Mouse (Mus musculus): ENCODE measurements around the gene Fam120a.
A peak's percentile ranks its signal among the peaks of the same experiment; 100 is the strongest.

Gene Fam120a

GRCm38 (mm10) chr13:48967956-48968749 is at the start of gene Fam120a:
Gene Fam120a (minus strand): TSS chr13:48968017.
- peak; percentile 68 to 76 for DNase-seq (ENCODE audit: low spot score in 2 of 2)

GRCm38 (mm10) chr13:49017375-49017774 is 49.6 kb upstream of the Fam120a start:
- no peak for DNase-seq (ENCODE audit: low spot score in 2 of 2)

DNA sequence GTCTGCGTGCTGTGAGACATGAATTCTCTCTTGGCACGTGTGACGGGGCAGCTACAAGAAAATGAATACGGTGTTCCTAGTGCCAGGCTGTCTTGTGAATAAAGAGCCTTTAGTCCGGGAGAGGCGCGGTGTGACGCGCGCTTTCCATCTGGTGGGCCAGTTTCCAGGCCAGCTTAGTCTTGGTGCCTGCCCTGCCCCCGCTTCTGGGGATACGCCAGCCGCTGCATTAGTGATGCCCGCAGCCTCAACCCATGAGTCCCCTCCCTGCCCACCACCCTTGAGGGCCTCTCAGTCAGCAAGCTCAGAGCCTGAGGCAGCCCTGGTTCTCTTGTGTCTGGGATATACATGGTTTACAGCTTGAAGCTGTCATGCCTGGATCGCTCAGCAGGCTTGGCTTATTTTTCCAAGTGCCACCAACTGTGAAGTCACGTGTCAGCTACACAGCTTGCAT is 48.5 kb upstream of the Fam120a start:
- peak; percentile 82 to 87 for DNase-seq (ENCODE audit: low spot score in 2 of 2)

DNA sequence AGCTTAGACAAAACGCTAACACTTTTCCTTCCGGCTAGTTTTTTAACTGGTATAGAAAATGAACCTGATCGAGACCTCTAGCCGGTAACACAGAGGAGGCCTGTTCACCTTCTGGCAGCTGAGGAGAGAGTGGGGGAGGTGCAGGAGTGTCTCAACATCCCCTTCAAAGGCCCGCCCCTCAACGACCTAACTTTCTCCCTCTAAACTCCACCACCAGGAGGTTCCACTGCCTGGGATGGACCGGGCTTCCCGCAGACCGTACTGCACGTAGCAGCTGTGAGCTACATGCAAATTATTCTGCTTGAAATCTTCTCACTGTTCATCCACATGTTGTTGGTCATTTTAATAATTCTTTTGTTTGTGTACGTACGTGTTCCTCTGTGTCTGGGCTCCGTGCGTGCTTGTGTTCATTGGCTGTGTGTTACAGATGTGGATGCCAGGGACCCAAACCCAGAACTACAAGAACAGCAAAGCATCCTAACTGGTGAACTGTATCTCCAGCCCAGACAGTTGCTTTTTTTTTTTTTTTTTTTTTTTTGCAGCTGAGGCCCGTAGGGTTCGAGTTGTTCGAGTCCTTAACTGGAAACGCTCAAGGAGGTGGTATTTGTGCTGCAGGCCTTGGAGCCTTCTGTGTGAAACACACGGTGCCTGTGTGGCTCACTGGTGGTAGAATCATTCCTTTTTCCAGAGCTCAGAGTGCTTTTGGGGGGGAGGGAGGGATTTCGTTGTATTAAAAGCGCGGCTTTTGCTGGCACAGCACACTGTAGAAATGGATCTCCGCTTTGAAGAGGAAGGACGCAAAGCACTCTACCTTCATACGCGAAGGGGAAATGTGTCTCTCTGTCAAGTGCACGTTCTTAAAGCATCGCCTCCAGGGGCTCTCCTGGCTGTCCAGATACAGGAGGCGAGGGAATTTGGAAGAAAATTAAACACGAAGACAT is 47.8 kb upstream of the Fam120a start:
- no peak for DNase-seq (ENCODE audit: low spot score in 2 of 2)

- DNase-seq (ENCODE audit: low spot score in 2 of 2): no peak
These were observed 45.5 kb upstream of the Fam120a start for GRCm38 (mm10) chr13:49013206-49013794.

DNA sequence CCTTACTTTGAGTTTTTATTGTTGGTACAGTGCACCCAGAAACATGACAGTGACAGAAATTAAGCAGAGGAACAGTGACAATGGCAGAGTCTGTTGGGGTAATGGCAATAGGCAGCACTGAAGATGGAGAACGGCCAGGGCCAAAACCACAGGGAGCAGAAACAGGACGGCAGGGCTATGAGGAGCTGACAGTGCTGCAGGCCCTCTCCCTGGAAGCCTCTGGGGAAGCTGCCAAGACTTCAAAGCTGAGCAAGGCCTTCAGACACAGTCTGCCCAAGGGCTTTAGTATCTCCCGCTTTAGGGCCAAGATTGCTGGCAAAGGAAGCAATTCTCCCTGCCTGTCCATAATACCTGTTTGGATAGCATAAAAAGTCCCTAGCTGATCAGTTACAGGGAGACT is 33.9 kb upstream of the Fam120a start:
- DNase-seq (ENCODE audit: low spot score in 2 of 2): no peak

DNA sequence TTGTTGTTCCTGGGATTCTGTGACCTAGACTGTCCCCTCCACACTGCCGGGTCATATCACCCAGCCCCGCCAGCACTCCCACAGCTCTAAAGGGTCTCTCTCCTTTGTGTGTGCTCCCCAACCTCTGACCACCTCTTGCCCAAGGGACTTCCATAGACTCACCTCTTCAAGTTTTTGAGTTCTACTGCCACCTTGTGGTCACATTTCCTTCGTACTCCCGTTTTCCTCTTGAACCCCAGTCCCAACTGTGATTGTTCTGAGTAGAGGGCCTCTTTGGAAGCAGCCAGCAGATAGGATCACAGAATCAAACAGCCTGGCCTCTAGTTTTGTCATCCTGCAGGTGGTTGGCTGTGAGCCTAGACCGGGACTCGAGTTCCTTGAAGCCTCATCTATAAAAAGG is 30.8 kb upstream of the Fam120a start:
- DNase-seq (ENCODE audit: low spot score in 2 of 2): peak in 1 of 2 experiments; percentile 50

GRCm38 (mm10) chr13:48996731-48997130 is 28.9 kb upstream of the Fam120a start:
- DNase-seq (ENCODE audit: low spot score in 2 of 2): no peak

GRCm38 (mm10) chr13:48994903-48995302 is 27.1 kb upstream of the Fam120a start:
- no peak for DNase-seq (ENCODE audit: low spot score in 2 of 2)

- no peak for DNase-seq (ENCODE audit: low spot score in 2 of 2)
These were observed 25.1 kb upstream of the Fam120a start for GRCm38 (mm10) chr13:48992914-48993313.

DNA sequence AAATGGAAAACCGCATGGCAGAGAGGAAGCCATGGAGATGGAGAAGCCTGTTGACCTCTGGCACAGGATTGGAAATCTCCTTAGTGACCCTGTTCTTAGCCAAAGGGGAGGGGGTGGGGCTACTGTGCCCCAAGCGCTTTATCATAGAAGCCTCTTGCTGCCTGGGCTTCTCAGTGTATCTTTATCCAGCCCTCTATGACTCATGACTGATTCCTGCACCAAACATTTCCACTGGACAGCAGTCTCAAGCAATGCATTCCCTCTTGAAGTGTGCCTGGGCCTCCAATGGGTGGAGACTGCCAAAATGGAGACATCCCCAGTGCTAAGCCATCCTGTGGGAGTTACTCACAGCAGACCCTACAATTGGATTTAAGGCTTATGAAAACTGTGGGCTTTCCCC is 22.3 kb upstream of the Fam120a start:
- no peak for DNase-seq (ENCODE audit: low spot score in 2 of 2)

DNA sequence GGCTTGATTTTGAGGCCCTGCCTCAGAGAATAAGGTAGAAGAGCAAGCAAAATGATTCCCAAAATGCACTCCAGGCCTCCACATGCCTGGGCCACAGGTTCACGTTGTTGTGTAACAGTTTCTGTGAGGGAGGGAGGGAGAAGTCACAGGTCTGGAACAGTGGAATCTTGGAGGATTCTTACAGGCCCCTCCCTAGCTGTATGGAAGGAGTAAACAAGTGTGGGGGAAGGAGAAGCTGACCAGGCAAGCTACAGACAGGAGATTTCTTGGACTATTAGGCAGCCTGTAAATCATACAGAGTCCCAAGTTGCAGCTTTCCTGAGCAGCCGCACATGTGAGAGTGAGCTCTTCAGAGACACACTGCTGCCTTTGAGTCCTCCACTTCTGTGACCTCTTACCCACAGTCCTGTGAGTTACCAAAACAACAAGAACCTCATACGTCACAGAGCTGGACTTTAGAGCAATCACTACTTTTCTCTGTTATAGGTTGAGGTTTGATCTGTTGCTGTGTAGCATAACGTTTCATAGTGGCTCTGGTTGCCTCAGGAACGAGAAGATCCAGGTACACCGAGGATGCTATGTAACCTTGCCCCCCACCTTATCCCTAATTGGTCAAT is 14.8 kb upstream of the Fam120a start:
- no peak for DNase-seq (ENCODE audit: low spot score in 2 of 2)

DNA sequence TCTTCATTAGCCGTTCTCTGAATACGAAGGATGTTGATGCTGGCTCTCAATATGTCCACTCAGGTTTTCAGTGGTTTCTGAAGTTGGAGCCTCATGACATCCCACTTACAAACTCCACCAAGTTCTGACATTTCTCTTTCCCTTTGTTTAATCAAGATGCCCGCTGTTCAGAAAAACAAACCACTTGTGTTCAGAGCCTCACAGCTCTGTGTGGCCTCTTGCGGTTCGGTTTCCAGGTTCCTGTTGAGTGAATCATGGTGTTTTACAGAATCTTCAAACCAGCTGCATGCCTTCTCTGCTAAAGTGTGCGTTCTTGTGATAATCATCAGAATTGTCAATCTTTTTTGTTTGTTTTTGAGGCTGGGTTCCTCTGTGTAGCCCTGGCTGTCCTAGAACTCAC is 11.3 kb upstream of the Fam120a start:
- no peak for DNase-seq (ENCODE audit: low spot score in 2 of 2)

DNA sequence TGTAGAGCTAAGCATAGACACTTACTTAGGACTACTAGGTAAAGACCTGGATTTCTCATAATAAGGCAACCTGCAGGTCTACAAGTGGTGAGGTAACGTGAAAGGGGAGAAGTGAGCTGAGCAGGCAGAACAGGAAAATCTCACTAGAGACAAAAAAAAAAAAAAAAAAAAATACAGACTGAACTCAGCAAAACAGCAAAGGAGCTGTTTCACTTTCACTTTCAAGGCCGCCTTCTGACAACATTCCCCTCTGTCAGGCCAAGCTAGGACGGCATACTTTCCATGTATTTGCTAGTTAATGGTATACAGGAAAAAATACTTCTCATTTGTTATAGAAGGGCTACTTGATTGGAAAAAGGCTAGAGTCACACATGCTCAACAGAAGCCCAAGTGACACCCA is 10.0 kb upstream of the Fam120a start:
- DNase-seq (ENCODE audit: low spot score in 2 of 2): no peak

- DNase-seq (ENCODE audit: low spot score in 2 of 2): no peak
These were observed 6.9 kb upstream of the Fam120a start for GRCm38 (mm10) chr13:48974699-48975098.

GRCm38 (mm10) chr13:48974266-48974665 is 6.4 kb upstream of the Fam120a start:
- no peak for DNase-seq (ENCODE audit: low spot score in 2 of 2)

DNA sequence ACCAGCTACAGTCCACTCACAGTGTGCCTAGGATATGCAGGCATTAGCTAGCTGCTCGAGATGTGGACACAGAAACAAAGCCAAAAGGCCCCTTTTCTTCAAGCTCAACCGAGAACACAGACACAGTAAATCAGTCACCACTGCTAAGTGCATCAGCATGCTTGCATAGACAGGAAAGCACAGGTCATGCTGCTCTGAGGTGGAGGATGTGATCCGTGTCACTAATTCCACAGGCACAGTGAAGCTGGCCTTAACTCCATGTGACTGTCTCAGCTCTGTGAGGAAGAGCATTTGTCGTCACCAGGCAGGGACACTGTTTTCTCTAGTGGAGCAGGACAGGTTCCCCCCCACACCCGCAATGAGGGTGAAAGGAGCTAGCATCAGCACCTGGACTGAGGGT is 5.4 kb upstream of the Fam120a start:
- no peak for DNase-seq (ENCODE audit: low spot score in 2 of 2)

DNA sequence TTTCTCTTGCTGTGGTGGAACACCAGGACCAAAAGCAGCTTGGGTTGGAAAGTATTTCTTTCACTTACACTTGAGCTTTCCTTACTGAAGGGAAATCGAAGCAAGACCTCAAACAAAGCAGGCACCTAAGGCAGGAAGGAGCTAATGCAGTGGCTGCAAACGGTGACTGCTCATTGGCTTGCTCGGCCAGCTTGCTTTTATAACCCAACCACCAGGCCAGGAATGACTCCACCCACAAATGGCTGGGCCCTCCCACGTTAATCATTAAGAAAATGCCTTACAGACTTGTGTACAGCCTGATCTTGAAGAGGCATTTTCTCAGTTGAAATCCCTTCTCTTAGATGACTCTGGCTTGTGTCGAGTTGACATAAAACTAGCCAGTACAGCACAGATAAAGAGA is 3.2 kb upstream of the Fam120a start:
- DNase-seq (ENCODE audit: low spot score in 2 of 2): no peak

DNA sequence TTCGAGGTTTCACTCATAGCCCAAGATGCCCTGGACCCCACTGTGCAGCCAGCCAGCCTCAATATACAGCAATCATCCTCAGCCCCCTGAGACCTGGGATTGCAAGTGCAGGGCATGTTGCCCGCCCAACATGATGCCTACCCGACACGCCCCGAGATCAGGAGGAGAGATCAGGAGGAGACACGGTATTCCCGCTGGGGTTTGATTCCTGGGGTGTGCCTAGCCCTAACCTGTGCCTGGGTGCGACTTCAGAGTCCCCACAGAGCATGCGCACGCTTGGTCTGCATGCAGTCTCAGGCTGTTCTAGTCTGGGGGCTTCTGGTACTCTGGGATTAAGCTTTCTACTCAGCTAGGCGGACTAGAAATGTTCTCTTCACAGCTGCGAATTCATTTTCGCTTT is 2.7 kb upstream of the Fam120a start:
- no peak for DNase-seq (ENCODE audit: low spot score in 2 of 2)

DNA sequence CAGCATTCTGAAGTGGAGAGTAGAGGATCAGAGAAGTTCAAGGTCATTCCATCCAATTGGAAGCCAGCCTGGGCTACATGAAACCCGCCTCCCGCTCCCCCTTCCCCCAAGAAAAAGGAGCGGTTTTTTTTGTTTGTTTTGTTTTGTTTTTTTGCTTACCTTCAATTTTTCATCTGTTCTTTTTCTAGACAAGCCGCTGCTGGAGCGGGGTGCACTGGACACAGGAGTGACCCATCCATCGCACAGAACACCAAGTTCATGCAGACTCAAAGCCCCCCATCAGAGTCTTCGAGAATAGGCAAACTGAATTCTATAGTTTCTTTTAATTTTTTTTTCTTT is 902 bp upstream of the Fam120a start:
- no peak for DNase-seq (ENCODE audit: low spot score in 2 of 2)

DNA sequence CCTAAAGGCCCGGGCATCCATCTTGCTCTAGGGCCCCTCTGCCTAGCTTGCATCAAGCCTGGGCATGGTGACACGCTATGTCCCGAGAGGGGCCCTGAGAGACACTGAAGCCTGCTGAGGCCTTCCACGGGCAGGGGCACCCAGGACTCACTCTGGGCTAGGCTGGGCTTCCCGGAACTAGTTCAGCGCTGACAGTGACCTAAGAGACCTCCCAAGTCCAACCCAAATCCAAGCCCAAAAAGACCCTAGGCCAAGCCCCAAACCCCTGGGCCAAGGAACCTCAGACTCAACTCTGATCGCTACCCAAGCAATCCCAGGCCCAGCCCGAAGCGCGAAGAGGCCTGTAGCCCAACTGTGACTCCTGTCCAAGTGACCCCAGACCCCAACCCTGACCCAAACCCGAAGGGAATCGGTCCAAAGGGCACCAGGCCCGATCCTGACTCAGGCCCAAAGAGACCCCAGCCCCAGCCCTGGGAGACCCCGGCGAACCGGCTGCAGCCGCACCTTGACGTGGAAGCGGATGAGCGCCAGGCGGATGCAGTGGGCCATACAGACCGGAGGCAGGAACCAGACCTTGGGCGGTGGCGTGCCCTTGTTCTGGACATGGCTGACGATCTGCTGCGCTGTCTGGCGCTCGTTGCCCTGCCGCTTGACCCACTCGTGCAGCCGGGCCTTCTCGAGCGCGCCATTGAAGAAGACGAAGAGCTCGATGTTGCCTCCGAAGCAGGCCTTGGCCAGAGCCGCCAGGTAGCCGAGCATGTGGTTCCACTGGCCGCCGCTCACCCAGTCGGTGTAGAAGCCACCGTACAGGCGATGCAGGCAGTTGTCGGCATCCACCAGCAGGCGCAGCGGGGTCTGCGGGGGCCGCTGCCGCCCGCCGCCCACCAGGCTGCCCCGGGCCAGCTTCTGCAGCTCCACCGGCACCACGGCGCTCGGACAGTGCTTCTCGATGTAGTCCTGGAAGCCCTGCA is 681 bp downstream of the Fam120a start:
- DNase-seq (ENCODE audit: low spot score in 2 of 2): peak; percentile 34 to 44

All from frontal cortex, postnatal 14 days (tissue).